Mouse (Mus musculus) CH12F3 (cell line): ENCODE data around the gene Pkd1l2.

Experiments used
- in situ Hi-C: fragments of 300-500 bp; cut with MboI; formaldehyde crosslinking; loops from 2 replicates; pipeline ENCODE4 v1.14.3; 2020; ENCODE audit warnings: low sequenced_read_pairs

Pkd1l2 gene

DNA sequence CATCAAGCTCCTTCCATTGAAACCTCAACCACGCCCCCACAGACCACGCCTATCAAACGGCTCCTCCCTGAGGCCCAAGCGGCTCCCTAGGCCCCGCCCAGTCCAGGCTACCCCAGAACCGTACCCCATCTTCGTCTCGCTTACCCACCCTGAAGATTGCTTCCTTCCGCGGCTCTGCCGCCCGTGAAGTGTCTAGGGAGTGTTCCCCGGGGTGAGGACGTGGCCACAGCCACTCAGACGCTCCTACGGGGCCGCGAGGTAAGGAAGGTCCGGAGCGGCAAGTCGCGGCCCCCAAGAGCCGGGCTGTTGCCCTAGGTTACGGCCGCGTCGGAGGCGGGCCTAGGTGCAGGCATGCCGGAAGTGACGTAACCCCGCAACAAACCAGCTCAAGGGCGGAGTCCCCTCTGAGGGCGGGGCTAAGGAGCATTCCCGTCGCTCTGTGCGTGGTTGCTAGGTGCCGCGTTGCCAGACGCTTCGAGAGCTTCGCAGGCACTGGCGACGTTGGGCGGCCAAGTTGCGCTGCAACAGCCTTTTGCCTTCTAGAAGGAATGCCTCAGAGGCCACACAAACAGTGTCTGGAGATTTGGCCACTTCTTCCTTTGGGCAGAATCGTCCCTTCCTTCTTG is 103.5 kb downstream of the Pkd1l2 start, which contains the start of gene 1700030J22Rik:
1700030J22Rik (minus strand) TSS at position 329 of the 626 bp plus-strand sequence.
- in situ Hi-C loops, result no loop called here

DNA sequence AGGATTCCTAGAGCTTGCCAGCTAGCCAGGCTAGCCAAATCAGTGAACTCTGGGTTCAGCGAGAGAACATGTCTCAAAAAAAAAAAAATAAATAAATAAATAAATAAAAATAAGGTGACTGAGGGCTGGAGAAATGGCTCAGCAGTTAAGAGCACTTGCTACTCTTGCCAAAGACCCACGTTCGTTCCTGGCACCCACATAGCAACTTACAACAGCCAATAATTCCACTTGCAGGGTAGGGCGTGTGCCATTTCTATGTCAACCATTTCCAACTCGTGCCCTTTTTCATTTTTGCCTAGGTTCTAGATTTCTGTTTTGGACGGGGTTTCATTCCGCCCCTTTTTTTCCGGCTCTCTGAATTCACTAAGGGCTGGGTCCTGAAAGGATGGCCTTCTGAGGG is 104.2 kb downstream of the Pkd1l2 start:
- in situ Hi-C loops, result no loop called here

DNA sequence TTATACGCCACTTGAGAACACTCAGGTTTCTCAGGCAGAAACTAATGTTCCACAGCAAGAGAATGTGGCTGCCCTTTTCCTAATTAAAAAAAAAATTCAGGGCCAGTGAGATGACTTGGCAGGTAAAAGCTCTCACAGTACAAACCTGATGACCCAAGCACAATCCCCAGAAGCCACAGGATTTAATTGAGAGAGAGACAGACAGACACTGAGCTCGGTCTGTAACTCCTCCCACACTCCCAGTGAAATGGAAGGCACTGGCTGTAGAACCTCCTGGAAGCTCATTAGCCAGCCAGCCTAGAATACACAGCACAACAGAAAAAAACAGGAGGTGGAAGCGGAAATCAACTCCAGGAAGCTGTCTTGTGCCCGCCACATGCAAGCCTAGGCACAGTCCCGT is 106.6 kb downstream of the Pkd1l2 start:
- in situ Hi-C loops, result no loop called here

DNA sequence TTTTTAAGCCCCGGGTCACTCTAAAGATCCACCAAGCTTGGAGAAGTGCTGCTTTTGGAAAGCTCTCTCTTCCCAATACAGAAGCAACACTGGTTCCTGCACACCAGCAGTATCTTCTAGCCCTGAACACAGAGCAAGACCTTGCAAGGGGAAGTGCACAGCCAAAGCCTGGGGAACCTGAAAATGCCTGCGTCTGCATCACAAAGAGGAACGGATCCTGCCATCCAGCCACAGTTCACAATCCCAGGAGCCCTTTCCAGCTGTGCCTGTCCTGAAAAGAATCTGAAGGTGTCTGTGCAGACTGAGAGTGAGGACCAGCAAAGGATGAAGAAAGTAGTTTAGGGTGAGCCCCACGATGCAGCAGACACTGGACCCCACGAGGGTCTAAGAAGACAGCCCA is 107.2 kb downstream of the Pkd1l2 start:
- in situ Hi-C loops, result no loop called here

DNA sequence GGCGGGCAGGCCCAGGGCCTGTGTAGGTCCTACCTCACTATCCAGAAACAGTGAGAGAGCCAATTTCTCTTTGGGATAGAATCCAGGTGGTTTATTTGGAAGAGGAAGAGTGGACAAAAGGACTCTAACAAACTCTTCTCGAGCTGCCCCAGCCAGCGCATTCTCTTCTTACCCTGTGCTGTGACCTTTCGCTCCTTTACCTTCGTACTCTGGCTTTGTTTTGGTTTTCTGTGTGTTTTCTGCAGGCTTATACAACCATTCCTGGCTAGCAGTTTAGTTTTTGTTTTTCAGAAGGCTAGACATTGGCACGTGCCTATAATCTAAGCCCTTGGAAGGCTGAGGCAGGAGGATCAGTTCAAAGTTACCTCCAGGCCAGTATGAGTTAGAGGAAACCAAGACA is 112.7 kb downstream of the Pkd1l2 start:
- in situ Hi-C loops, result no loop called here

DNA sequence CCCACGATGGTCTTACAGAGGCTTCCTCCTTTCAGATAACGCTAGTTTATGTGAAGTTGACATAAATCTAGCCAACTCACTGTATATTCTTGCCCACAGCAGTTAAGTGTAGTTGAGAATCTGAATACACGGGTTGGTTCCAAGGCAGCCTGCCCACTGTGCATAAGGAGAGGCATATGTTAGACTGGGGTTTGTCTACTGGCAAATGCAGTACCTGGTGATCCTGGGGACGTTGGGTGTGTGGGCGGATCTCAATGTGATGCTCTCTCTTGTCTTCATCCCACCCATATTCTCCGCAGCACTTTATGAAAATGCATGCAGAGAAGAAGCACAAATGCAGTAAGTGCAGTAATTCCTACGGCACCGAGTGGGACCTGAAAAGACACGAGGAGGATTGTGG is 127.8 kb downstream of the Pkd1l2 start:
- in situ Hi-C loops, result no loop called here

DNA sequence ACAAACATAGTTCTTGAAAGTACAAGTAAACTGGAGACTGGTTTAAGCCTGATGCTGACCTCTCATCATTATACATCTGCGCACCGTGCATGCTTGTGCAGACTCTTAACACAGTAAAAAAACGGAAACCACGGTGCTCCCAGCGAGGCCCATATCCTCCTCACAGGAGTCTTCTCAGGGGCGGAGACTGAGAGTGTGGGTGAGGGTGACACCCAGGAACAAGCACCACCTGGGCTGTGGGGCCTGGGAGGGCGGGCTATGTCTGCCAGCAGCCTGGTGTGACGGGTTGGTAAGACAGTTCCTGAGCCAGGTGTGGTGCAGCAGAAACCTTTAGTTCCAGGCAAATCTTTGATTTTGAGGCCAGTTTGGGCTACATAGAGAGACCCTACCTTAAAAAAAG is 129.8 kb downstream of the Pkd1l2 start:
- in situ Hi-C loops, result no loop called here

DNA sequence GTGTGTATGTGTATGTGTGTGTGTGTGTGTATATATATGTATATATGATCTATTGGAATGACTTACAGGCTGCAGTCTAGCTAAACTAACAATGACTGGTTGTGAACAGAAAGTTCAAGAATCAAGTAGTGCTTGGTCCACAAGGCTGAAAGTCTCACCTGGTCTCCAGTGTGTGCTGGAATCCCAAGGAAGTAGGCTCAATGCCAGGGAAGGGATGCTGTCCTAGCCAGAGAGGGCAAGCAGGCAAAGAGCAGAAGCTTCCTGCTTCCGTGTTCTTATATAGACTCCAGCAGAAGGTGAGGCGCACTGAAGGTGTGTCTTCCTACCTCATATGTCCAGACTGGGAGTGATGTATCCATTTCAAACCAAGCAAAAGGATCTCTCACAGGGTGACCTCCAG is 130.5 kb downstream of the Pkd1l2 start:
- in situ Hi-C loops, result no loop called here

DNA sequence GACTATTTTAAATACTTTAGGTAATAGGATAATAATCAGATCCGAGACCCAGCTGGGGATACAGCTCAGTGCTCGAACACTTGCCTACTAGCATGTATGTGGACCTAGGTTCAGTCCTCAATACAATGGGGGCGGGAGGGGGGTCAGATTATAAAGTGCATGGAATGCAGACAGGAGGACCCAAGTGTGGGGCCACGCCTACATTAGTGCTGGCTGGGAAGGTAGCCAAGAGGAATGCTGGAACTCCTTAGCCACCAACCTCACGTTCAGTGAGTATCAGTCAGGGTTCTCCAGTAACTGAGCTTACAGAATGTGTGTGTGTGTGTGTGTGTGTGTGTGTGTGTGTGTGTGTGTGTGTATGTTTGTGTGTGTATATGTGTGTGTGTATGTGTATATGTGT is 130.9 kb downstream of the Pkd1l2 start:
- in situ Hi-C loops, result no loop called here

DNA sequence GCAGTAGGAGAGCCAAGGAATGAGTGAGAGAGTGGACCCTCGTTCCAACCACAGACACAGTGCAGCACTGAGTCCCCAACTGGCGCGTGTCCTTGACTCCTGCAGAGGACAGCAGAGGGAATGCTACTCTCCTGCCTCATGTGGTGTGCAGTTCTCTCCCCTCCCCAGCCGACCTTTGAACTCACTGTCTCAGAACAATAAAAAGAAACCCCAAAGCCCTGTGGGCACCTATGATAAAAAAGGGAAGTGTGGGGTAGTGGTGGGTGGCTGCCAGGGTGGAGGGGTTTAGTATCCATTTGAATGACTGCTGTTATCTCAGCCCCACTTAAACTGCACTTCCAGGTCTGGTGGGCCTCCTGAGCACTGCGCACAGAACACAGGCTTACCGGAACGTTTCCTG is 134.7 kb downstream of the Pkd1l2 start:
- in situ Hi-C loops, result no loop called here

DNA sequence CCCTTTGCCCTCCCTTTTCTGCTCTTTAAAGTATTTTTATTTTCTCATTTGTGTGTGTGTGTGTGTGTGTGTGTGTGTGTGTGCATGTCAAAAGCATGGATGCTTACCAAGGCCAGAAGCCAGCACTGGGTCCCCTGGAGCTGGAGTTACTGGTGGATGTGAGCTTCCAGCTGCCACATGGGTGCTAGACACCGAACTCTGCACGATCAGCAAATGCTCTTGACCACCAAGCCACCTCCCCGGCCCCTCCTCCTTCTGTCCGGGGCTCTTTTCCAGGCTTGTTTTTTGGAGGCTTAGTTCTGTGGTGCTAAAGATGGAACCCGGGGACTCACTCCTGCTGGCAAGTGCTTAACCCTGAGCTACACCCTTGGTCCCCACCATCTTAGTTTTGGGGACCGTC is 135.4 kb downstream of the Pkd1l2 start:
- in situ Hi-C loops, result no loop called here

DNA sequence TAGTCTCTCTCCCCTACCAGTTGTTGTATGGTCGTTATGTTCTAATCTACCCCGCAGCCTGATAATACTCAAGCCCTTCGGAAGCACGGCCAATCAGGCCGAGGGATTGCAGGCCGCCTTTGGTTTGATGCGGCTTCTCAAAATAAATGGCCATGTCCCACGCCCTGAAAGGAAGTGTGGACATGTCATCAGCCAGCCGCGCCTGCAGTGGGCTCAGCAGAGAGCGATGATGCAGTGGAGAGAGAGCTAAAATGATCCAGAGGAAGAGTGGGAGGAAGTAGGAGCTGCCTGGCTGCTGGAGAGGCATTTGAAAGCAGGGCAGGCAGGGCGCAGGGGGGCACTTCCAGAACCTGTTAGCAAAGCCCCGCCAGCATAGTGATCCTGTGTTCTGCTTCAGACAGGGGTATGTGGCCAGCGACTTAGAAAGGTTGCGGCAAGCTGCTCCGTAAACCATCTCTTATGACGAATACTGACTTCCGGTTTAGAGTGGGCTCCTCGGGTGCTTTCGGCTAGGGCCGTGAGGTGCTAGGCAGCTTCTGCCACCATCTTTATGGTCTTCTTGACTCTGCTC is 135.9 kb downstream of the Pkd1l2 start:
- in situ Hi-C loops, result no loop called here
